Mouse (Mus musculus) forebrain, embryonic 16.5 days (tissue): ENCODE measurements around the gene Nrxn1. TPM values are rescaled to one million over a fixed set of nuclear protein-coding genes. Genes with fewer than 3 reads are reported as not detected.

Experiments
- ATAC-seq: fragments of 200-750 bp; cut with Nextera tagmentation; 2 replicates; pipeline ENCODE4 v1.8.0; 2017; ENCODE audit warnings: mild to moderate bottlenecking, moderate library complexity
- H3K27ac ChIP-seq: fragments of 300-500 bp; sonication (generic); 2 replicates; pipeline ENCODE4 v1.5.1; 2014; ENCODE audit warnings: low read length, control low read depth
- H3K27me3 ChIP-seq: fragments of 300-500 bp; sonication (generic); replicated peaks from 2 replicates; pipeline ENCODE4 v1.6.1; 2014; ENCODE audit warnings: low read length; ENCODE audit not compliant: control insufficient read depth, insufficient read depth
- H3K36me3 ChIP-seq: fragments of 300-500 bp; sonication (generic); 2 replicates; pipeline ENCODE4 v1.6.1; 2014; ENCODE audit not compliant: control insufficient read depth, insufficient read depth
- H3K4me1 ChIP-seq: fragments of 300-500 bp; sonication (generic); replicated peaks from 2 replicates; pipeline ENCODE4 v1.6.1; 2014; ENCODE audit warnings: low read length; ENCODE audit not compliant: control insufficient read depth, insufficient read depth
- H3K4me2 ChIP-seq: fragments of 300-500 bp; sonication (generic); 2 replicates; pipeline ENCODE4 v1.6.1; 2014; ENCODE audit warnings: mild to moderate bottlenecking, low read length, control low read depth
- H3K4me3 ChIP-seq: fragments of 300-500 bp; sonication (generic); replicated peaks from 2 replicates; pipeline ENCODE4 v1.5.1; 2014; ENCODE audit warnings: mild to moderate bottlenecking, low read length, control low read depth
- H3K9ac ChIP-seq: fragments of 300-500 bp; sonication (generic); replicated peaks from 2 replicates; pipeline ENCODE4 v1.6.1; 2014; ENCODE audit warnings: low read depth, low read length, control low read depth
- H3K9me3 ChIP-seq: fragments of 300-500 bp; sonication (generic); 2 replicates; pipeline ENCODE4 v1.6.1; 2016; ENCODE audit warnings: low read length; ENCODE audit not compliant: control insufficient read depth
- WGBS: fragments of 180-500 bp; shearing (Covaris S2); extraction: QIAGEN DNeasy Blood & Tissue Kit; methylation state at CpG from one replicate; pipeline ENCODE4 v1.1.7; 2014; 5-methylcytosine and 5-hydroxymethylcytosine counted together
- polyA plus RNA-seq: library from polyadenylated mRNA; unstranded; fragments of >200 nt; fragmentation: Nextera tagmentation; extraction: Ambion mirVana; gene quantifications from 2 replicates; pipeline ENCODE4 v1.2.1, GENCODE M21; 2015

Gene Nrxn1
- polyA plus RNA-seq, 1 experiment from 2014 or later, result 198 TPM

DNA sequence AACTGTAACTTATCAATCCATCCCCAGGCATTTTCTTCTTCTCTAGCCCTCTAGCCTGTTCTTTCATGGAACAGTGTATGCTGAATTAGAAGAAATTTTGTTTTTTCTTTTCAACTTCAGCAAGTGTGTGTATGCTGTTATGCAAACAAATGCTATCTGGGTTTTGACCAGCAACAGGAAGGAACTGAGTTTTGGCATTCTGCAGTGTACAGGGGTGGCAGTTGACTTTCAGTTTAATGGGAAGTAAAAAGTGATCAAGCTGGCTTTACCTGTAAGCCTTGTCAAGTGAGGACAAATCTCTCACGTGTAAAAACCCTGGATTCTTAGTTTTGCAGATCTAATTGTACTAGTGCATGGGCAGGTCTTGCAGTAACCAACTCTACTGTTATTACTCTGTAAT is 95.2 kb downstream of the Nrxn1 start:
- no peak for ATAC-seq

DNA sequence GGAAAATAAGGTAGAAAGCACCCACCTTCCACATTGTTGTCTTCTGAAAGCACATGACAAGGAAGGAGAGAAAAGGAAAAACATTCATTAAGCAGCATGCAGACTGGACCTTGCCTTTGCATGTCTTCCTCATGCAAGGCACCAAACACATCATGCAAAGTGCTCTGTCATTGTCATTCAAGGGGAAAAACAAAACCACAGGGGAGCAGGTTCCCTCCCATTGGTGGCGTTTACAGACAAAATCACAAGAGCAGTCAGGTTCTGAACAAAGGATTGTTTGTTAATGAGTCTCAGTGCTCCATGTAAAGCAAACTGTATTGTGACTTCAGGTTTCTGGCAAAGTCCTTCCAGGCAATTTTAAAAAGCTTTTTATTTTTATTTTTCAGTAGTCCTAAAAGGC is 97.4 kb downstream of the Nrxn1 start:
- 0% methylated on average over 1 of the region's 1 CpGs for WGBS
- Histone ChIP-seq H3K9ac (no peak overlapping the region), H3K27me3 (no peaks in the 10 kb centered on the region), H3K9me3 (no peaks in the 10 kb centered on the region), H3K36me3 (no peaks in the 10 kb centered on the region), H3K4me1 (peaks cover 12% of the 10 kb centered on the region), H3K27ac (no peak overlapping the region), H3K4me3 (no peak overlapping the region), H3K4me2 (no peak overlapping the region)
- no peak for ATAC-seq

More for the DNA sequence above, 95.2 kb downstream of the Nrxn1 start:
- Histone ChIP-seq H3K4me1 (peaks cover 12% of the 10 kb centered on the region), H3K4me2 (no peak overlapping the region), H3K9ac (no peak overlapping the region), H3K36me3 (no peaks in the 10 kb centered on the region), H3K27ac (no peak overlapping the region), H3K9me3 (no peaks in the 10 kb centered on the region), H3K4me3 (no peak overlapping the region), H3K27me3 (no peaks in the 10 kb centered on the region)
- 79% methylated on average over 1 of the region's 1 CpGs for WGBS

DNA sequence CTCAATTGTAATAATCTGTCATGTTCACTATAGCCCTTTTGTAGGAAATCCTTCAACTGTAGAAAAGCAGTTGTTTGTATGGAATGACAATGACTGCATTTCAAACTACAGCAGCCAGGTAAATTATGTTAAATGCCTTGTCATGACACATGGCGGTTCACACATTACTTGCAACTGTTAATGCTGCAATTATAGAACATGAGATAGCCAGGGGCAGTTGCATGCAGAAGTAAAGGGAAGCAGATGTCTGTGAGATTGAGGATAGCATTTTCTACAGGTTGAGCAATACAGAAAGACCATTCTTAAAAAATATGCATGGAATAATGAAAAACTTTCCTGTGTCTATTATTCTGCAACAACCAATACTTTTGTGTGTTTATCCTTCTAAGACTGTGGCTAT is 98.6 kb downstream of the Nrxn1 start:
- 70% methylated on average over 1 of the region's 1 CpGs for WGBS
- Histone ChIP-seq H3K27me3 (no peaks in the 10 kb centered on the region), H3K4me3 (no peak overlapping the region), H3K4me1 (peaks cover 4% of the 10 kb centered on the region), H3K4me2 (no peak overlapping the region), H3K36me3 (no peaks in the 10 kb centered on the region), H3K27ac (no peak overlapping the region), H3K9ac (no peak overlapping the region), H3K9me3 (no peaks in the 10 kb centered on the region)
- ATAC-seq, result no peak

DNA sequence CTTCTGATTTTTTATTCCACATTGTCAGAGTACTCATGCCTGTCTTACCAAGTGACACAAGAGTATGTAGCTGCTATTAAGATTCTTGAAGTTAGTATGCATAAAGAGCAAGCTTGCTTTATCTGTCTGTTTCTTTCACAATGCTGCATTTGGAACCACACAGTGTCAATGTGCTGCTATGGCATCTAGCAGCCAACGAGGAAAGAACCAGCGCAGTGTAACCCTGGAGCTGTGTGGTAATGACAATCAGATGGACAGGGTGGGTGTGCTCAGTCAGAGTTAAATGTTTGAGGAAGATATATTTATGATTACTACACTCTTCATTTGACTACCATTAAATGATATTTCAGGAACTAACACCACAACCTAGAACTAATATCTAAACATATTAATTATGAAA is 102.1 kb downstream of the Nrxn1 start:
- ATAC-seq, result no peak
- no peaks in the 10 kb centered on the region for H3K9me3 ChIP-seq

DNA sequence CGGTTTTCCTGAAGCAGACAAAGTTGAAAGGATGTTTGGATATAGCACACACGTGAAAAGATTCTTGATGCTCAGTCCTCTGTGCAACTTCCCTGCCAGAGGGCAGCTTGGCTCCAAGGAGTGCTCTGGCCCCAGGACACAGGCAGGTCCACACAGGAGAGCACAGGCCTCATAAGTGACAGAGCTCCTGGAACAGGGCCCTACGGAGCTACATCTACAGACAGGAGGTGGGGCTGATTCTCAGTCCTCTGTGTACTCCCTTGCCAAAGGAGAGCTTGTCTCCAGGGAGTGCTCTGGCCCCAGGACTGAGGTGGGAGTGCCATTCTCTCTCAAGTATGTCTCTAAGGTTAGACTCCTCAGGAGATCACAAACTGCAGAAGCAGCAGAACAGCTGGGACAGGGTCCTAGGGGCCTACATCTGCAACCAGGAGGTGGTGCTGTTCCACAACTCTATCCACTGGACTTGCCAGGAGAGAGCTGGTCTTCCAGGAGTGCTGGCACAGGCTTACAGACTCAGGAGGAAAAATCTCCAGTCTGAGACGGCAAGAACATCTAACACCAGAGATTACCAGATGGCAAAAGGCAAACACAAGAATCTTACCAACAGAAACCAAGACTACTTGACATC is 129.9 kb downstream of the Nrxn1 start:
- peak; percentile 54; the same call in 1 of the 2 replicates for ATAC-seq
- no peak overlapping the region for H3K4me2 ChIP-seq
- H3K27ac ChIP-seq, result no peak overlapping the region
- H3K36me3 ChIP-seq, result no peaks in the 10 kb centered on the region
- no peak overlapping the region for H3K4me3 ChIP-seq
- H3K9me3 ChIP-seq, result no peaks in the 10 kb centered on the region
- WGBS, result 59% methylated on average over 4 of the region's 4 CpGs
- no peaks in the 10 kb centered on the region for H3K27me3 ChIP-seq
- no peaks in the 10 kb centered on the region for H3K4me1 ChIP-seq
- no peak overlapping the region for H3K9ac ChIP-seq

More for the DNA sequence above, 102.1 kb downstream of the Nrxn1 start:
- Histone ChIP-seq H3K27ac (no peak overlapping the region), H3K4me1 (0 out of 2 replicates have a peak, but pooled peaks cover 3% of the 10 kb centered on the region), H3K36me3 (no peaks in the 10 kb centered on the region), H3K4me3 (no peak overlapping the region), H3K27me3 (no peaks in the 10 kb centered on the region), H3K4me2 (no peak overlapping the region), H3K9ac (no peak overlapping the region)
- 80% methylated on average over 2 of the region's 2 CpGs for WGBS

DNA sequence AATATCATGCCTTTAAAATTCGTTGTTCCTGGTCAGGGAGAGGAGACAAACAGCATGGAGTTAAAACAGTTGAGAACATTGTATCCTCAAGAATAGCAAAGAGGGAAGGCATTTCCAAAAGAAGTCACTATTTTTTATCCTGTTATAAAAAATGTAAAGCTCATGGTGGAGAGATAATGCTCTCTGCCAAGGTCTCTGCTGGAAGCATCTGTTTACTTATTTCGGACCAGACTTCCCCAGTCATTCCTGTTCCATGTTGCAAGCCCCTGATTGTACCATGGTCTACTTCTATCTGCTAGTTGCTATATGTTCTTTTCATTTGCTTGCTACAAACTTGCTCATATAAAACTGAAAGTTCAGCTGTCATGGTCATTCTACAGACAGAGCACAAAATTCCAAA is 137.7 kb downstream of the Nrxn1 start:
- H3K27ac ChIP-seq, result no peak overlapping the region
- H3K36me3 ChIP-seq, result no peaks in the 10 kb centered on the region
- H3K9me3 ChIP-seq, result no peaks in the 10 kb centered on the region
- no peak overlapping the region for H3K4me3 ChIP-seq
- no peak for ATAC-seq
- no peak overlapping the region for H3K9ac ChIP-seq
- H3K4me1 ChIP-seq, result no peaks in the 10 kb centered on the region
- no peak overlapping the region for H3K4me2 ChIP-seq
- WGBS, result 70% methylated on average over 2 of the region's 2 CpGs
- no peaks in the 10 kb centered on the region for H3K27me3 ChIP-seq

DNA sequence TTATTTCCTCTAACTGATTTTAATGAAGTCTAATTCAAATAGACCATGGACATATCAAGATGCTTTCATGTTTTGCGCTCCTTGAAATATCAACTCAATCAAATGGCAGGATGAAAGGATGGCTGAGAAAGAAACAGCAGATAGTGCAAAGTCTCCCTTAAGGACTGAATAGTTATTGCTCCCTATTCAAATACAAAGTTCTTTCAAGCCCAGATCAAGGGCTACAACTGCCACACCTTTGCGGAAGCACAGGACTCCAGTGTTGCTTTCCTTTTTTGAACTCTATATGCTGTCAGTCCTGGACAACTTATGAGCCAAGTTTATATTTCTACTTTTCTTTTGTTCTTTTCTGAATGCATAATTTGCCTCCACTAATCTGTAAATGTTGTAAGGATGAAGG is 157.9 kb downstream of the Nrxn1 start:
- Histone ChIP-seq H3K36me3 (no peaks in the 10 kb centered on the region), H3K4me1 (no peaks in the 10 kb centered on the region), H3K4me2 (no peak overlapping the region), H3K9ac (no peak overlapping the region), H3K4me3 (no peak overlapping the region), H3K9me3 (no peaks in the 10 kb centered on the region), H3K27ac (no peak overlapping the region), H3K27me3 (no peaks in the 10 kb centered on the region)
- 75% methylated on average over 2 of the region's 2 CpGs for WGBS
- ATAC-seq, result no peak

DNA sequence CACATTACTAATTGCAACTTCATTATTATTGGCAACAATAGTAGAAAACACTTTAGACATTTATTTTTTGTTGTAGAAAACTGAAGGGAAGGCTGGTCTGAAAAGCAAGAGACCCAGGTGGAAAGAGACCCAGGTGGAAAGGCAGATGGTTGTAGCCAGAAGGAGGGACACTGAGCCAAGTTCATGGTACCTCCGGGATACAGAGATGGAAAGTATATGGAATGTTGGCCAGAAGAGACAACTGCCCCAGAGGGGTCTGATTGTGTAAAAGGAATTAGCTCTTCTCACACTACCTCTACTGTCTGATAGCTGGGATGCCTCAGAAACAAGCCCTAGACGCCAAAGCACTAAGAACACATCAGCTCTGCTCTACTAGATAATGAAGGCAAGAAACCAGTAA is 179.6 kb downstream of the Nrxn1 start:
- Histone ChIP-seq H3K9me3 (no peaks in the 10 kb centered on the region), H3K4me2 (no peak overlapping the region), H3K9ac (no peak overlapping the region), H3K4me1 (0 out of 2 replicates have a peak, but pooled peaks cover 2% of the 10 kb centered on the region), H3K4me3 (no peak overlapping the region), H3K27ac (no peak overlapping the region), H3K36me3 (no peaks in the 10 kb centered on the region), H3K27me3 (no peaks in the 10 kb centered on the region)
- ATAC-seq, result no peak
- 71% methylated on average over 2 of the region's 2 CpGs for WGBS

DNA sequence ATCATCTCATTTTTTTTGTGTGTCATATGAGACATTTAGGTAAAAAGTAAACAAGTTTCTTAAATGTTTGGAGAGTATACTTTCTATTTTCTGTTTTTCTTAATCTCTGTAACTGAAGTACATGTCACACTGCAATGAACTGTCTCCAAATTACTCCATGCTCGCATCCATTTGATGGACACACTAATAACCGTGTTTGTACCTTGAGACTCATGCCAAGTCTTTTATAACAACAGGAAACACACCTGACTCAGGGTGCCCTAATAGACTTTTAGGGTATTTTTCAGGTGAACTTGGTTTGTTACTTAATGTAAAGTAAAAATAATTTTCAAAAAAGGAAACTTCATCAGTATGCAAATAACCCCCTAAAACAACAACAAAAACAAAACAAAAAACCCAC is 180.1 kb downstream of the Nrxn1 start:
- ATAC-seq, result no peak
- no peak overlapping the region for H3K27ac ChIP-seq
- 77% methylated on average over 2 of the region's 2 CpGs for WGBS

DNA sequence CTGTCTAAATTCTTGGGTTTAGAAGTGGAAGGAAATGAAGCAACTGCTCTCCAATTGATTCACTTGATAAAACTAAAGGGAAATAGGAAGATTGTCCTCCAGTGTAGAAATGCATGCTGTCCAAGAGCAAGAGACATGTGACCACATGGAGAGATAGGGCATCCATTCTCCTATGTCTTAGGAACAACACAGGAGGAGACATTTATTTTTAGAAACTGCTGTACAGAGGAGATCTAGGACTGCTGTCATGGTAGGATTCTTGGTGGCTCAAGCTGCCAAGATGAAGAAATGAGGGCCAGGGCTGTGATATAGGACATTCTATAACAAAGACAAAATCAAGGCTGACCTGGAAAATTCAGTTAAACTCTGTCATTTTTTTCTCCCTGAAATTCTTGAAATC is 180.5 kb downstream of the Nrxn1 start:
- no peak for ATAC-seq
- Histone ChIP-seq H3K4me2 (no peak overlapping the region), H3K27me3 (no peaks in the 10 kb centered on the region)

More for the DNA sequence above, 180.1 kb downstream of the Nrxn1 start:
- H3K36me3 ChIP-seq, result no peaks in the 10 kb centered on the region
- H3K9ac ChIP-seq, result no peak overlapping the region
- 0 out of 2 replicates have a peak, but pooled peaks cover 2% of the 10 kb centered on the region for H3K4me1 ChIP-seq
- H3K27me3 ChIP-seq, result no peaks in the 10 kb centered on the region
- H3K4me3 ChIP-seq, result no peak overlapping the region
- H3K4me2 ChIP-seq, result no peak overlapping the region
- H3K9me3 ChIP-seq, result no peaks in the 10 kb centered on the region

More for the DNA sequence above, 180.5 kb downstream of the Nrxn1 start:
- Histone ChIP-seq H3K4me3 (no peak overlapping the region), H3K9ac (no peak overlapping the region), H3K36me3 (no peaks in the 10 kb centered on the region), H3K4me1 (0 out of 2 replicates have a peak, but pooled peaks cover 2% of the 10 kb centered on the region), H3K9me3 (no peaks in the 10 kb centered on the region), H3K27ac (no peak overlapping the region)
